Mouse (Mus musculus): ENCODE results near the gene Ciao2a.

The Ciao2a gene

GRCm38 (mm10) chr9:66120106-66120505 lies 6.3 kb upstream of the Ciao2a start:
- DNase-seq (ENCODE audit: low spot score in 2 of 2) = no peak

- no peak for DNase-seq (ENCODE audit: low spot score in 2 of 2)
Measured at GRCm38 (mm10) chr9:66120945-66121344, 5.5 kb upstream of the Ciao2a start.

- DNase-seq (ENCODE audit: low spot score in 2 of 2) = no peak
Measured at GRCm38 (mm10) chr9:66121421-66121820, 5.0 kb upstream of the Ciao2a start.

- DNase-seq (ENCODE audit: low spot score in 2 of 2) = no peak
Measured at GRCm38 (mm10) chr9:66123648-66124047, 2.8 kb upstream of the Ciao2a start.

GRCm38 (mm10) chr9:66124111-66124531 lies 2.3 kb upstream of the Ciao2a start:
- peak in 1 of 2 experiments; percentile 28 for DNase-seq (ENCODE audit: low spot score in 2 of 2)

- peak; percentile 91 to 95 for DNase-seq (ENCODE audit: low spot score in 2 of 2)
Measured at GRCm38 (mm10) chr9:66124681-66125542, 1.5 kb upstream of the Ciao2a start.

GRCm38 (mm10) chr9:66125543-66126455 lies 612 bp upstream of the Ciao2a start:
- DNase-seq (ENCODE audit: low spot score in 2 of 2) = no peak

- no peak for DNase-seq (ENCODE audit: low spot score in 2 of 2)
Measured at GRCm38 (mm10) chr9:66127193-66127546, 759 bp downstream of the Ciao2a start.

GRCm38 (mm10) chr9:66127884-66128283 lies 1.5 kb downstream of the Ciao2a start:
- DNase-seq (ENCODE audit: low spot score in 2 of 2) = no peak

- no peak for DNase-seq (ENCODE audit: low spot score in 2 of 2)
Measured at GRCm38 (mm10) chr9:66131466-66131865, 5.1 kb downstream of the Ciao2a start.

GRCm38 (mm10) chr9:66135967-66136366 lies 9.6 kb downstream of the Ciao2a start:
- DNase-seq (ENCODE audit: low spot score in 2 of 2) = no peak

GRCm38 (mm10) chr9:66138193-66138592 lies 11.8 kb downstream of the Ciao2a start:
- no peak for DNase-seq (ENCODE audit: low spot score in 2 of 2)

- no peak for DNase-seq (ENCODE audit: low spot score in 2 of 2)
Measured at GRCm38 (mm10) chr9:66142265-66142664, 15.9 kb downstream of the Ciao2a start.

- peak; percentile 34 to 74 for DNase-seq (ENCODE audit: low spot score in 2 of 2)
Measured at GRCm38 (mm10) chr9:66144248-66144647, 17.8 kb downstream of the Ciao2a start.

GRCm38 (mm10) chr9:66146141-66146540 lies 19.7 kb downstream of the Ciao2a start:
- DNase-seq (ENCODE audit: low spot score in 2 of 2) = no peak

GRCm38 (mm10) chr9:66152011-66152410 lies 25.6 kb downstream of the Ciao2a start:
- DNase-seq (ENCODE audit: low spot score in 2 of 2) = no peak

GRCm38 (mm10) chr9:66153594-66153993 lies 27.2 kb downstream of the Ciao2a start:
- no peak for DNase-seq (ENCODE audit: low spot score in 2 of 2)

GRCm38 (mm10) chr9:66154013-66154412 lies 27.6 kb downstream of the Ciao2a start:
- no peak for DNase-seq (ENCODE audit: low spot score in 2 of 2)

GRCm38 (mm10) chr9:66155534-66155933 lies 29.1 kb downstream of the Ciao2a start:
- no peak for DNase-seq (ENCODE audit: low spot score in 2 of 2)

GRCm38 (mm10) chr9:66157958-66158830 lies 31.8 kb downstream of the Ciao2a start, which contains the start of gene Dapk2:
Dapk2 (plus strand) TSS chr9:66158223.
- peak; percentile 16 to 29 for DNase-seq (ENCODE audit: low spot score in 2 of 2)

GRCm38 (mm10) chr9:66158885-66159430 lies 32.5 kb downstream of the Ciao2a start:
- no peak for DNase-seq (ENCODE audit: low spot score in 2 of 2)
